Mouse (Mus musculus) monocyte, adult 5-6 weeks (primary cell): ENCODE data around the gene Bmp2k. TPM values are rescaled to one million over a fixed set of nuclear protein-coding genes. Genes with fewer than 3 reads are reported as not detected.
A peak's percentile ranks its signal among the peaks of the same experiment; 100 is the strongest.

ENCODE experiments used
- ATAC-seq: fragments of 153-309, 156-312 bp; replicated peaks from 2 replicates; pipeline ENCODE4 v1.8.0; 2017; ENCODE audit warnings: mild to moderate bottlenecking; ENCODE audit not compliant: low TSS enrichment, insufficient number of reproducible peaks, severe bottlenecking, poor library complexity, low FRiP score
- total RNA-seq: library from RNA; stranded (forward); fragments of 200-1000, 200-491, 200-594 nt; gene quantifications from 3 replicates; pipeline ENCODE4 v1.2.3, GENCODE M21; 2017

Gene Bmp2k
- total RNA-seq: 26.8 to 28.9 TPM (median 27.5 TPM) in 3 replicates

DNA sequence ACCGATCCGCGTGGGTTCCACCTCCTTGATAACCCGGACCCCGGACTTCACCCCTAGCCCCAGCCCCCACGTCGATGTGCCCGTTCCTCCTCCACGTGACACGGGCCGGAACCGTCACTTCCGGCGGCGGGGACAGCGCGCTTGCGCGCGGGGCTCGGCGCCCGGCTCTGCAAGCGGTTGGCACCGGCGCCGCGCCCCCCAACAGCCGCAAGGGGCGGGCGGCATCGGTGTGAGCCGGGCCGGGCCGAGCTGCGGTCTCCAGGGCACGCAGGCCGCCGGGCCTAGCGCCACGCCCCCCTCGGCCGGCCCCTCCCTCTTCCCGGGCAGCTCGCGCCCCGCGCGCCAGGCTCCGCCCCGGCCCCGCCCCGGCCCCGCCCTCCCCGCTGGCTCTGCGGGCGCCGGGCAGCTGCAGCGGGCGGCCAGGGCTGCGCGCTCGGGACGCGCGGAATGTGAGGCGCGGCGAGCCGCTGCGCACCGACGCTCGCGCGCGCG is at the start of gene Bmp2k:
Bmp2k (plus strand) TSS at position 380 of the 492 bp plus-strand sequence.
- peak; percentile 48 for ATAC-seq

GRCm38 (mm10) chr5:96948856-96949527 is 48.5 kb upstream of the Bmp2k start:
- ATAC-seq: no peak; the same call in 1 of the 2 replicates

- ATAC-seq: no peak
Measured at GRCm38 (mm10) chr5:96949839-96950666, 47.4 kb upstream of the Bmp2k start.

GRCm38 (mm10) chr5:96950667-96951492 is 46.6 kb upstream of the Bmp2k start:
- no peak for ATAC-seq

DNA sequence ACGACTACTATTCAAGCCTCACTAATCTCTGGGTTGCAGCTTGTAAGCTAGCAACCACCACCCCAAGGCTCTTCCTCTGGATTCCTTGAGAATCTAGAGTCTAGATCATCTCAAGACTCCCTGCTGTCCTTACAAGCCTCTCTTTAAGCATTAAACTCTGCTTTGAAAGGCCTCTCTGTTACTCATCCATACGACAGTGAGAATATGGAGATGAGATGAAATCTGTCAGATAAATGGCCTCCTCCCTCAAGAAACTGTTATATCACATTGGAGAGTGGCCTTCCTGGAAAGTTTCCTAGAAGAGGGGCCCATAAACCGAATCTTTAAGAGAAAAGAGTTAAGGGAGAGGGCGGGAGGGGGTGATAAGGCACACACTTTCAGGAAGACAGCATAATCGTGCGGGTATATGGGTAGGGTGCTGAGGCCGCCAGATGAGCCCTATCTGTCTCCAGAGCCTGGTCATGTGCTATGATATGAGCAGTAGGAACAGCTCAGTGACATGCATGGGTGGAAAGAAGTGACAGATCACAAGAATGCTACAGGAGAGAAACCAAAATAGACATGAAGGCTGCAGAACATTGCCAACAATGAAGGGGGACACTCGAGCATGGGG is 45.9 kb upstream of the Bmp2k start:
- no peak for ATAC-seq

GRCm38 (mm10) chr5:96954040-96954439 is 43.4 kb upstream of the Bmp2k start:
- no peak for ATAC-seq

DNA sequence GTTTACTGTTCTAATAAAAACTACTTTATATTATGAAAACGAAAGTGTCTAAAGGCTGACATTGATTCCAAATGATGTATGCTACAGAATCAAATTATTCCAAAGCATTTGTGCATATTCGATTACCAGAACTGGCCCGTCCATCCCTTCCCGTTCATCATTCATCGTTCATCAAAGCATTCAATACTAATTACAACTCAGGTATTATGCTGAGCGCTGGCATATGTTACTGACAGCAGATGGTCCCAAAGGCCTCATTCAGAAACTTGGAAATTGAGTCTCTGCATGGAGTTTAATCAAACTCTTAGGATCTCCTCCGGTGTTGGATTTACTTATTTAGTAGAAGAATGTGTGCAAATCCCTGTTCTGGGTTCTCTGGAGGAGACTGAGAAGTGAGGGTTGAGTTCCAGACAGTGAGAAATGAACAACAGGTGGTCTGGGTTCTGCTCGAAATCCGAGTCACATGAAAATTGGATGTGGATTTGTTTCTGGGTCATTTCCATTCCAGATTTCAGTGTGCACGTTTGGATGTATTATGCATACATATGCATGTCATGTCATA is 42.9 kb upstream of the Bmp2k start:
- ATAC-seq: no peak

DNA sequence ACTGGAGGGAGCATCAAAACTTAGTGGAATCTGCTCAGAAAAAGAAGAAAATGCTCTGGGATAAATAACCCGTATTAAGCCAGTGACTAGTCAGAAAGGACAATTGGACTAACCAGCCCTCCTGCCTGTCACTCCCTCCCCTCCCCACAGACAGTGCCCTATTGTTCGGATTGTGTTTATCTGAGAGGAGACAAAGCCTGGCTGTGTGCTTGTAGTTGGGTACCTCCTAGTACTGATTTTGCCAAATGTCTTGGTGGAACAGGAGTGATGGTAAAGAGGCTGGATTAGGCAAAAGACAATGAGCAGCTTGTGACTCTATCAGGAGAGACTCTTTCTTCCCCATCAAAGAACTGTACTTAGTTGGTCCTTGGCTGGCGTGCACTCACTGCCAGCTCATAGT is 40.6 kb upstream of the Bmp2k start:
- no peak for ATAC-seq

DNA sequence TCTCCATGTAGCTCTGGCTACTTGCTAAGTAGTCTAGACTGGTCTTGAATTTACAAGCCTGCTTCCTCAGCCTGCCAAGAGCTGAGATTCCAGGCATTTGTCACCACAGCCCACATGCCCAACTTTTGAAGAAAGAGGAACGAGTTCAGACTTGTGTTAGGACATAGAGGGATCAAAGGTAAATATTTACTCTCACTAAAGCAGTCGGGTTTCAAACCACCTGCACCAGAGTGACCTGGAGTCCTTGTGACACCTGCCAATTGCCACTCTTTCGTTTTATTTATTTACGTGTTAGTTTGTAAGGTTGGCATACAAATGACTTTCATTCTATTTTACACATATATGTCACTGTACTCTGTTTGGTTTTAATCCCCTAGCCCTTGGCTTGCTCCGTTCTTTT is 36.4 kb upstream of the Bmp2k start:
- ATAC-seq: no peak

- ATAC-seq: no peak
Measured at GRCm38 (mm10) chr5:96961852-96962251, 35.6 kb upstream of the Bmp2k start.

DNA sequence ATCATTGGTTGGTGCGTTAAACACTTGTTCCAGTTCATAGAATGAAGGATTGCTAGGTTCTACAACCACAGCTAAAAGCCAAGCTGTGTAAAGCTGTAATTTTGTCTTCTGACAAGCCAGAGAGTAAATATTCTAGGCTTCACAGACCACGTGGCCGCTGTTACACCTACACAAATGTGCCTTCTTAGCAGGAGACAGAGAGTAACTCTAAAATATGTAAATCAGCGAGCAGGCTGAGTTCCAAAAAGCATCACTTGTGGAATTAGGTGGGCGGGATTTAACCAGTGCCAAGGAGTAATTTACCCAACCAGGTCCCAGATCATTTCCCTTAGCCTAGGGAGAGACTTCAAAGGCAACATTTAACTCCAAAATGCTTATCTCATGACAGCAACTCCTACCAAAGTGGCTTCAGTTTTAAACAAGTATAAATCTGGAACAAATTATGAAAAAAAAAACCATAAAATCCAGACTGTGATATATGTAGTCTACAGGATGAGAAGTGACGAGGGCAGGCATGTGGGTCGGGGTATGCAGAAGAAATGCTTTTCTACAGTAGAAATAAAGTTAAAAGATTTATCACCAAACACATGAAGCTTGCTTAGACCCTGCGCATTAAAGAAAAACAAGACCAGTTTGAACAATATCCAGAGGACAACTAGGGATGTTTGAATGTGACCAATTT is 35.1 kb upstream of the Bmp2k start:
- no peak for ATAC-seq

- ATAC-seq: no peak
Measured at GRCm38 (mm10) chr5:96962934-96963301, 34.6 kb upstream of the Bmp2k start.

- ATAC-seq: no peak
Measured at GRCm38 (mm10) chr5:96964062-96965028, 33.1 kb upstream of the Bmp2k start.

- no peak for ATAC-seq
Measured at GRCm38 (mm10) chr5:96965029-96965403, 32.5 kb upstream of the Bmp2k start.

DNA sequence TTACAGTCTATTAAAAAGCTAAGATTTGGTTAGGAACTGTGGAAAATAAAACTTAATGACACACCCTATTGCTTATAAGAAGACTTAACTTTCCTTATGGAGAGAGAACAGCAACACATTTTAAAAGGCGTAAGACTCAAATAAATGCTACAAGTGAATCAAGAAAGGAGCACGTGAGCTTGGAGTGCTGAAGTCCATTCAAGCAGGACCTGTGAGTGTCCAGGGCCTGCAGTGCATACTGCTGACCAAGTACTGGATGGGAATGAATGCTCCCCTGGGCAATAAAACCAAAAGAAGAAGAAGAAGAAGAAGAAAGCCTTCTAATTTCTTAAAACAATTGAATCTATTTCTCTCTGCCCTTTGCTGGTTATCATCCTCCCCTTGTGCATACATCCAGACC is 32.0 kb upstream of the Bmp2k start:
- no peak for ATAC-seq

DNA sequence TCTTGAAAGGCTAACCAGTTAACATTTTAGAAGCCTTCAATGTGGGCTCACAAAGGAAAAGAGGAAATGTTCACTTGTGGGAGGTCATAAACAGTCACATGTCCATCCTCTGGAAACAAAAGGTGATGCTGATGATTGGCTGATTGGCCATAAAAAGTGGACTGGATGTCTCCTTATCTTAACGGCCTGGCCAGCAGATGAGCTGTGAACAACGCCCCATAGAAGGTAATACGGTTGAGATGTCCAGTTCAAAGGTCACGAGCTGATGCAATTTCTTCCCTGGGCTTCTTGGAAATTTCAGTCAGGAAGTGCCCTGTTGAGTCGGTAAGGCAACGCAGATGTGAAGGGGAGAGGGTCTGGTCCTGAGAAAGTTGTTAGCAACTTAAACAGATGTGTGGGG is 28.9 kb upstream of the Bmp2k start:
- no peak for ATAC-seq

DNA sequence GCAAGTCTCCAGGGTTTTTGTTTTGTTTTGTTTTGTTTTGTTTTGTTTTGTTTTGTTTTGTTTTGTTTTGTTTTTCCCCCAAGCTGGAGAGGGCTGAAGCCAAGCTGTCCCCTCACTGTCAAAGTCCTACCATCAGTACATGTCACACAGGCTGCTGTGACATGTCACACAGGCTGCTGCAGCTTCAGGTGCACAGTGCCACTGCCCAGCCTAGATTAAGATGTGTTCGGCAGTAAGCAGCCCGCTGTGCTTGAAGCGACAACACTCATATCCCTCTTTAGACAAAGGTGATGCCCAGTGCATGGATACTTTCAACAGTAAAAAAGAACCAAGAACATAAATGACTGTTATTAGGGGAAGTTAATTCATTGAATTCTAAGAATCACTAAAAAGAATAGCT is 28.5 kb upstream of the Bmp2k start:
- ATAC-seq: no peak
